Mouse (Mus musculus) intestine, embryonic 16.5 days (tissue): Measurements from ENCODE around the gene Gpr84. TPM values are rescaled to one million over a fixed set of nuclear protein-coding genes. Genes with fewer than 3 reads are reported as not detected.
A peak's percentile ranks its signal among the peaks of the same experiment; 100 is the strongest.

Source experiments
- ATAC-seq: fragments of 200-750 bp; cut with Nextera tagmentation; 2 replicates; pipeline ENCODE4 v1.8.0; 2017; ENCODE audit warnings: moderate TSS enrichment, moderate library complexity
- H3K27ac ChIP-seq: fragments of 300-500 bp; sonication (generic); 2 replicates; pipeline ENCODE4 v1.5.1; 2014; ENCODE audit warnings: mild to moderate bottlenecking, low read length
- H3K27me3 ChIP-seq: fragments of 300-500 bp; sonication (generic); replicated peaks from 2 replicates; pipeline ENCODE4 v1.6.1; 2014; ENCODE audit warnings: low read length, control low read depth, mixed read lengths; ENCODE audit not compliant: control insufficient read depth, insufficient read depth
- H3K36me3 ChIP-seq: fragments of 300-500 bp; sonication (generic); 2 replicates; pipeline ENCODE4 v1.6.1; 2014; ENCODE audit warnings: low read length, control low read depth; ENCODE audit not compliant: control insufficient read depth, insufficient read depth
- H3K4me1 ChIP-seq: fragments of 300-500 bp; sonication (generic); 2 replicates; pipeline ENCODE4 v1.6.1; 2014; ENCODE audit warnings: low read length, control low read depth, mixed read lengths; ENCODE audit not compliant: control insufficient read depth, insufficient read depth
- H3K4me2 ChIP-seq: fragments of 300-500 bp; sonication (generic); 2 replicates; pipeline ENCODE4 v1.6.1; 2014; ENCODE audit warnings: low read depth, low read length, control low read depth
- H3K4me3 ChIP-seq: fragments of 300-500 bp; sonication (generic); 2 replicates; pipeline ENCODE4 v1.5.1; 2014; ENCODE audit warnings: mild to moderate bottlenecking, low read length
- H3K9ac ChIP-seq: fragments of 300-500 bp; sonication (generic); 2 replicates; pipeline ENCODE4 v1.6.1; 2014; ENCODE audit warnings: low read depth, low read length
- H3K9me3 ChIP-seq: fragments of 300-500 bp; sonication (generic); 2 replicates; pipeline ENCODE4 v1.6.1; 2016; ENCODE audit warnings: low read length, control low read depth; ENCODE audit not compliant: control insufficient read depth
- WGBS: fragments of 180-500 bp; shearing (Covaris S2); extraction: QIAGEN DNeasy Blood & Tissue Kit; methylation state at CpG from one replicate; pipeline ENCODE4 v1.1.7; 2014; 5-methylcytosine and 5-hydroxymethylcytosine counted together
- microRNA counts: library from miRNA; unstranded; fragments of <30 nt; microRNA quantifications from one replicate; lab custom pipeline; 2016
- microRNA-seq: library from miRNA; unstranded; fragments of <30 nt; microRNA quantifications from one replicate; pipeline ENCODE4, GENCODE M21; 2016
- polyA plus RNA-seq: library from polyadenylated mRNA; unstranded; fragments of >200 nt; fragmentation: Nextera tagmentation; extraction: Ambion mirVana; gene quantifications from 2 replicates; pipeline ENCODE4 v1.2.1, GENCODE M21; 2015

Gpr84 gene
- polyA plus RNA-seq, 1 experiment from 2014 or later, result 0.09 TPM

DNA sequence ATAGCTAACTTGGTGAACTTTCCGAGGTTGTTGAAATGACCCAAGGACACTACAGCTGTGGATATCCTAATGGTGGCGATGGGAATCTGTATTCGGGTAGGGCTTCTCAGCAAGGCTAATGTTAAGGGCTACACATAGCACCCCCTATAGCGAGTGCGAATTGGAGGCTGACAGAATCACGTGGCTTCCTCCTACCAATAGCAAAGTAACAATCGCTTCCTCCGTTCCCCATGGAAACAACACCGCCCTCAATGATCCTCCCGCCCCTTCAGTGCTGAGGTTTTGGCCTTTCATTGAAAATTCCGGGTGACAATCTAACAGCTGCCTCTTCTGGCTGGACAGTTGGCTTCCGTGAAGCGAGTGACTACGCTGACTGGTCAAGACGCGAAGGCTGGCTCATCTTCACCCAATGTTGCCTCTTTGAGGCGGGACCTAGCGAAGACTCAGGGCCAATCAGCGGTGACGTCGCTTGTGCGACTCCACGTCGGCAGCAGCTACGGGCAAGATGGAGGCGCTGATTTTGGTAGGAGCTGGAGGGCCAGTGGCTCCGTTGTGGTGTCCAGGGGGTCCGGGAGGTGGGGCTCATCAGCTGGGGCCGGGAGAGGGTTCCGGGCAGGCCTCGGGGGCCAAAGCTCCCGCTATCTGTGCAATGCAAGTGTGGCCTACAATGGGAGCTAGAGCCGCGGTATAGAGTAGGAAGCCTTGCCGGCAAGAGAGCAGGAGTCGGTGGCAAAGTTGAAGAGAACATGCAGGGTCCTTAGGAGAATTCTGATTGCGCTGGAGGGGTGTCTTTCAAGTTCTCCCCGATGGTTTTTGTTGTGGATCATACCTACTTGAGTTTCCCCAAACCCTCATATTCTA lies 37.8 kb downstream of the Gpr84 start, which contains the start of gene Copz1:
Gene Copz1 (plus strand): TSS at position 296 of the 861 bp plus-strand sequence.
- peak; percentile 100 for ATAC-seq
- Histone ChIP-seq H3K4me2 (peak within 1 kb of the TSS; percentile 78), H3K27ac (peak within 1 kb of the TSS; percentile 65; the same call in 1 of the 2 replicates), H3K4me1 (peaks cover 16% of the 10 kb centered on the region), H3K4me3 (peak within 1 kb of the TSS; percentile 82), H3K9ac (peak within 1 kb of the TSS; percentile 88), H3K36me3 (no peaks in the 10 kb centered on the region), H3K9me3 (no peaks in the 10 kb centered on the region), H3K27me3 (no peaks in the 10 kb centered on the region)
- under 1% methylated on average over 38 of the region's 38 CpGs for WGBS

DNA sequence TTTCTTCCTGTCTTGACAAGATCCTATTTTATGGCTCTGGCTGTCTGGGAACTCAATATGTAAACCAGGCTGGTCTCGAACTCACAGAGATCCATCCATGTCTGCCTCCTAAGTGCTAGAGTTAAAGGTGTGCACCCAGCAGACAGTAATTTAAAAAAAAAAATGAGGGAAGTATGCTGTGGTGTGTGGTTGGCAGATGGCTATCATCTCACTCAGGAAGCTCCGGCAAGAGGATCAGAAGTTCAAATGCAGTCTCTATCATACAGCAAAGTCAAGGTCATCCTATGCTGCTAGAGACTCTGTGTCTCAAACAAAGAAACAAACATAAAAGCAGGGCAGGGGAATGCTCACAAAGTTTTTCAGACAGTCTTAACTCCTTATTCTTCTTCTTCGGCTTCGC lies 41.5 kb downstream of the Gpr84 start:
- H3K4me1 ChIP-seq, result peaks cover 2% of the 10 kb centered on the region; the same call in 1 of the 2 replicates
- H3K4me3 ChIP-seq, result no peak overlapping the region
- H3K4me2 ChIP-seq, result no peak overlapping the region
- H3K27ac ChIP-seq, result no peak overlapping the region
- H3K9me3 ChIP-seq, result no peaks in the 10 kb centered on the region
- ATAC-seq, result no peak
- no peaks in the 10 kb centered on the region for H3K36me3 ChIP-seq
- no peak overlapping the region for H3K9ac ChIP-seq
- whole genome bisulfite sequencing, result 74% methylated on average over 4 of the region's 4 CpGs
- no peaks in the 10 kb centered on the region for H3K27me3 ChIP-seq

DNA sequence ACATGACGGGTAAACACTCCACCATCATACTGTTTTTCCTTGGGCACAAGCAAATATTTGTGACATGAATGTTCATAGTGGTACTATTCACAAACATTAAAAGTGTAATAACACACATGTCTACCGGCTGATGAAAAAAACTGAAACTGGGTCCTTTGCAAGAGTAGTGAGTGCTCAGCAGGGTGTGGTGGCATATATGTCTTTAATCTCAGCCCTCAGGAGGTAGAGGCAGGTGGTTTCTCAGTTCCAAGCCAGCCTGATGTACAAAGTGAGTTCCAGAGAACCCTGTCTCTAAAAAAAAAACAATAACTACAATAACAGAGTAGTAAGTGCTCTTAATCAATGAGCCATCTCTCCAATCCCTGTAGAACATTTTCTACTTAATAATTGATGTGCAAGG lies 45.6 kb downstream of the Gpr84 start:
- H3K27me3 ChIP-seq, result no peaks in the 10 kb centered on the region
- ATAC-seq, result no peak
- no peak overlapping the region for H3K4me3 ChIP-seq
- H3K4me1 ChIP-seq, result no peaks in the 10 kb centered on the region
- H3K36me3 ChIP-seq, result no peaks in the 10 kb centered on the region
- H3K9me3 ChIP-seq, result no peaks in the 10 kb centered on the region
- H3K27ac ChIP-seq, result no peak overlapping the region
- WGBS, result 90% methylated on average over 2 of the region's 2 CpGs
- H3K4me2 ChIP-seq, result no peak overlapping the region
- H3K9ac ChIP-seq, result no peak overlapping the region

- WGBS, result 69% methylated on average over 1 of the region's 1 CpGs
- no peaks in the 10 kb centered on the region; the same call in 1 of the 2 replicates for H3K27me3 ChIP-seq
- no peak overlapping the region for H3K9ac ChIP-seq
- H3K36me3 ChIP-seq, result no peaks in the 10 kb centered on the region
- no peak overlapping the region for H3K27ac ChIP-seq
- H3K4me3 ChIP-seq, result no peak overlapping the region
- H3K4me1 ChIP-seq, result peaks cover 12% of the 10 kb centered on the region
- H3K9me3 ChIP-seq, result no peaks in the 10 kb centered on the region
- ATAC-seq, result no peak
- H3K4me2 ChIP-seq, result no peak overlapping the region
Measured at GRCm38 (mm10) chr15:103259989-103260388, 50.4 kb downstream of the Gpr84 start.

DNA sequence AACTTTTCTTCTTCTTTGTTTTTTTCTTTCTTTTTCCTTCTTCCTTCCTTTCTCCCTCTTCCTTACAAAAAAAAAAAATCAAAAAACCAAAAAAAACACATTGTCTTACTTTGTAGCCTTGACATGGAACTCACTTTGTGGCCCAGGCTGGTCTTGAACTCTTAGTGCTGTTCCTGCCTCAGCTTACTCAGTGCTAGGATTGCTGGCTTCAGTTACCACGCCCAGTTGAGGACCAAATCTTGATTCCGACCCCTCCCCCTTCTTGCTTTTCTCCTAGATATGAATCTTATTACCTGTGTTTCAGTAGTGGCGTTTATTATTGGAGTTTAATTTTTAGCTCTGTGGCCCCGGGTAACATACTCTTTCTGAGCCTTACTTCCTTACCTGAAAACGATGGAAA lies 51.2 kb downstream of the Gpr84 start:
- 82% methylated on average over 5 of the region's 5 CpGs for WGBS
- H3K9ac ChIP-seq, result no peak overlapping the region
- ATAC-seq, result no peak
- no peaks in the 10 kb centered on the region for H3K9me3 ChIP-seq
- no peaks in the 10 kb centered on the region; the same call in 1 of the 2 replicates for H3K27me3 ChIP-seq
- H3K36me3 ChIP-seq, result no peaks in the 10 kb centered on the region
- no peak overlapping the region for H3K27ac ChIP-seq
- H3K4me2 ChIP-seq, result no peak overlapping the region
- peaks cover 16% of the 10 kb centered on the region for H3K4me1 ChIP-seq
- H3K4me3 ChIP-seq, result no peak overlapping the region

MicroRNAs within 50 kb of the gene (microRNA counts, 519-probe panel; counts per million panel counts)
- 3,028 counts per million, percentile 77 among the panel's probes with 10 or more counts for microRNA mmu-miR-148b (lab: Ali Mortazavi, UCI)

Small RNAs within 50 kb of the gene (microRNA-seq; reads per million reads assigned to microRNA genes)
- gene Mir148b (237 reads per million, percentile 59 among the genes with 10 or more reads in this experiment), gene Mir6963 (not detected)

Other genes starting within 250 kb of the Gpr84 start
- 20.2 and 22.1 TPM in 2 replicates for gene Smug1, start 143.5 kb downstream of the Gpr84 start, polyA plus RNA-seq
- gene Cbx5, start 70.8 kb downstream of the Gpr84 start, polyA plus RNA-seq, result 60.0 and 70.4 TPM in 2 replicates
- 472 and 503 TPM in 2 replicates for gene Hnrnpa1, start 70.2 kb downstream of the Gpr84 start, polyA plus RNA-seq
- gene Nfe2, start 52.2 kb downstream of the Gpr84 start, polyA plus RNA-seq, result 3.4 and 5.2 TPM in 2 replicates
- gene Copz1, start 37.9 kb downstream of the Gpr84 start, polyA plus RNA-seq, result 297 and 298 TPM in 2 replicates
- gene Zfp385a, start 29.5 kb upstream of the Gpr84 start, polyA plus RNA-seq, result 3.6 and 4.1 TPM in 2 replicates
- gene Itga5, start 56.2 kb upstream of the Gpr84 start, polyA plus RNA-seq, result 40.3 and 43.0 TPM in 2 replicates
- not detected in 2 replicates for gene Gtsf1, start 119.9 kb upstream of the Gpr84 start, polyA plus RNA-seq
- not detected in 2 replicates for gene Gtsf2, start 137.9 kb upstream of the Gpr84 start, polyA plus RNA-seq
- 3.7 and 3.8 TPM in 2 replicates for gene Nckap1l, start 143.2 kb upstream of the Gpr84 start, polyA plus RNA-seq
- 5.1 and 5.8 TPM in 2 replicates for gene Pde1b, start 192.4 kb upstream of the Gpr84 start, polyA plus RNA-seq
- gene Ppp1r1a, start 227.4 kb upstream of the Gpr84 start, polyA plus RNA-seq, result 7.5 and 8.4 TPM in 2 replicates